Mouse (Mus musculus) liver, embryonic 14.5 days (tissue): ENCODE measurements around the gene Tnfrsf12a. TPM values are rescaled to one million over a fixed set of nuclear protein-coding genes. Genes with fewer than 3 reads are reported as not detected.

Experiments
- ATAC-seq: fragments of 200-750 bp; cut with Nextera tagmentation; 2 replicates; pipeline ENCODE4 v1.8.0; 2017; ENCODE audit warnings: moderate number of reproducible peaks, mild to moderate bottlenecking, moderate library complexity; ENCODE audit not compliant: insufficient read depth
- DNase-seq, 3 experiments: peaks; one replicate each; pipeline ENCODE4 v3.0.0-alpha.2; 2012 to 2013; ENCODE audit warnings: low read depth in 3 of 3, low spot score in 3 of 3
- H3K27ac ChIP-seq: fragments of 300-500 bp; sonication (generic); 2 replicates; pipeline ENCODE4 v1.5.1; 2014; ENCODE audit warnings: moderate library complexity, mild to moderate bottlenecking, control low read depth, inconsistent platforms
- H3K27me3 ChIP-seq: fragments of 300-500 bp; sonication (generic); 2 replicates; pipeline ENCODE4 v1.6.1; 2014; ENCODE audit warnings: mild to moderate bottlenecking, low read length, moderate library complexity; ENCODE audit not compliant: control insufficient read depth, insufficient read depth
- H3K36me3 ChIP-seq: fragments of 300-500 bp; sonication (generic); replicated peaks from 2 replicates; pipeline ENCODE4 v1.6.1; 2014; ENCODE audit warnings: low read depth; ENCODE audit not compliant: control insufficient read depth, insufficient read depth
- H3K4me1 ChIP-seq, 2 experiments: fragments of 200-500 bp in 1 of 2; fragments of 300-500 bp in 1 of 2; sonication (generic) in 1 of 2; replicated peaks; 2 replicates each; pipeline ENCODE4 v1.6.1; 2012 to 2014; ENCODE audit warnings: antibody characterized with exemption in 1 of 2, inconsistent platforms in 1 of 2, low read length in 1 of 2; ENCODE audit not compliant: control insufficient read depth in 2 of 2, insufficient read depth in 2 of 2
- H3K4me2 ChIP-seq: fragments of 300-500 bp; sonication (generic); 2 replicates; pipeline ENCODE4 v1.6.1; 2014; ENCODE audit warnings: low read depth, mild to moderate bottlenecking, control low read depth, moderate library complexity
- H3K4me3 ChIP-seq, 2 experiments: fragments of 200-500 bp in 1 of 2; fragments of 300-500 bp in 1 of 2; sonication (generic) in 1 of 2; 2 replicates each; pipeline ENCODE4 v1.5.1; 2012 to 2014; ENCODE audit warnings: low read depth in 2 of 2, low read length in 2 of 2, mild to moderate bottlenecking in 2 of 2, control low read depth in 1 of 2, inconsistent platforms in 1 of 2, moderate library complexity in 1 of 2; ENCODE audit not compliant: insufficient read depth in 1 of 2
- H3K9ac ChIP-seq: fragments of 300-500 bp; sonication (generic); replicated peaks from 2 replicates; pipeline ENCODE4 v1.6.1; 2014; ENCODE audit warnings: mild to moderate bottlenecking, control low read depth, moderate library complexity
- H3K9me3 ChIP-seq: fragments of 300-500 bp; sonication (generic); 2 replicates; pipeline ENCODE4 v1.6.1; 2016; ENCODE audit warnings: low read length, mixed read lengths; ENCODE audit not compliant: control insufficient read depth
- CTCF ChIP-seq: IDR thresholded peaks from 2 replicates; pipeline ENCODE4 v1.5.1; 2016; ENCODE audit warnings: antibody characterized with exemption, low read depth, control low read depth
- EP300 ChIP-seq: IDR thresholded peaks from 2 replicates; pipeline ENCODE4 v1.6.1; 2016; ENCODE audit warnings: antibody characterized with exemption, low read depth
- WGBS: fragments of 180-500 bp; shearing (Covaris S2); extraction: QIAGEN DNeasy Blood & Tissue Kit; methylation state at CpG from one replicate; pipeline ENCODE4 v1.1.7; 2014; ENCODE audit not compliant: insufficient replicate concordance; 5-methylcytosine and 5-hydroxymethylcytosine counted together
- polyA plus RNA-seq, 2 experiments: library from polyadenylated mRNA; depleted of rRNA in 1 of 2; stranded (reverse) in 1 of 2; unstranded in 1 of 2; fragments of >200 nt; fragmentation: Nextera tagmentation in 1 of 2; extraction: Ambion mirVana in 1 of 2; gene quantifications; 2 replicates each; pipeline versions ENCODE4 v1.2.1 to v1.2.3; 2012 to 2014

Gene Tnfrsf12a
- polyA plus RNA-seq, 2 experiments: 1.7 to 3.9 TPM

DNA sequence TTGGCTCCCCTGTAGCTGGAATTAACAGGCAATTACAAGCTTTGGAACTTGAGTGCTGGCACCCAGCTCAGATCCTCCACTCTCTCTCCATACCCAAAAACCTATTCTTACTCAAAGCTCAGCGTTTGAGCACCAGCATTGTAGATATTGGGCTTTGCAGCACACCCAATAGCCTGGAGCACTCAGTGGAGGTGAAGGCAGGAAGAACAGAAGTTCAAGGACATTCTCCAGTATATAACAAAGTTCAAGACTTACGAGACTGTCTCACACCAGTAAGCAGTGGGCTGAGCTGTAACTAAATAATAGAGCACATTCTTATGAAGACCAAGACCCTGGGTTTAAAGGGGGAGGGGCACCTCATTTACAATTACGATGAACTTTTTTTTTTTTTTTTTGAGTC, 4.5 kb downstream of the Tnfrsf12a start:
- Histone ChIP-seq H3K9ac (0 out of 2 replicates have a peak overlapping the region, but pooled peaks have one; percentile 18), H3K4me3 (peak overlapping the region; percentile 64 to 82; a peak in 3 of 4 replicates), H3K4me1 (peaks cover 5 to 16% of the 10 kb centered on the region in 2 experiments)

GRCm38 (mm10) chr17:23671519-23671918, 5.7 kb downstream of the Tnfrsf12a start:
- no peak for TF ChIP-seq EP300
- no peak for TF ChIP-seq CTCF
- H3K9me3 ChIP-seq: no peaks in the 10 kb centered on the region
- no peak overlapping the region for H3K27ac ChIP-seq
- no peak for ATAC-seq
- H3K4me2 ChIP-seq: no peak overlapping the region
- peaks cover 3 to 13% of the 10 kb centered on the region in 2 experiments; a peak in 3 of 4 replicates for H3K4me1 ChIP-seq
- WGBS: 75% methylated on average over 3 of the region's 3 CpGs
- H3K27me3 ChIP-seq: peaks cover 6% of the 10 kb centered on the region
- H3K4me3 ChIP-seq: no peak overlapping the region
- no peaks in the 10 kb centered on the region for H3K36me3 ChIP-seq
- H3K9ac ChIP-seq: no peak overlapping the region
- DNase-seq: no peak

More for the DNA sequence above, 4.5 kb downstream of the Tnfrsf12a start:
- DNase-seq (no peak), ATAC-seq (no peak)
- H3K36me3 ChIP-seq: no peaks in the 10 kb centered on the region
- H3K9me3 ChIP-seq: no peaks in the 10 kb centered on the region
- TF ChIP-seq CTCF (no peak), EP300 (no peak)
- H3K27me3 ChIP-seq: peaks cover 16% of the 10 kb centered on the region
- WGBS: 46% methylated on average over 3 of the region's 3 CpGs
- H3K27ac ChIP-seq: no peak overlapping the region
- peak overlapping the region; percentile 61 for H3K4me2 ChIP-seq

GRCm38 (mm10) chr17:23670516-23671074, 6.7 kb downstream of the Tnfrsf12a start:
- Histone ChIP-seq H3K27me3 (no peaks in the 10 kb centered on the region; the same call in 1 of the 2 replicates), H3K36me3 (no peaks in the 10 kb centered on the region), H3K4me3 (no peak overlapping the region), H3K9ac (no peak overlapping the region), H3K4me2 (no peak overlapping the region), H3K9me3 (no peaks in the 10 kb centered on the region), H3K27ac (no peak overlapping the region), H3K4me1 (peaks cover 3 to 8% of the 10 kb centered on the region in 2 experiments; a peak in 3 of 4 replicates)
- DNase-seq: no peak
- 77% methylated on average over 7 of the region's 7 CpGs for WGBS
- no peak for ATAC-seq
- TF ChIP-seq CTCF: no peak
- TF ChIP-seq EP300: no peak

DNA sequence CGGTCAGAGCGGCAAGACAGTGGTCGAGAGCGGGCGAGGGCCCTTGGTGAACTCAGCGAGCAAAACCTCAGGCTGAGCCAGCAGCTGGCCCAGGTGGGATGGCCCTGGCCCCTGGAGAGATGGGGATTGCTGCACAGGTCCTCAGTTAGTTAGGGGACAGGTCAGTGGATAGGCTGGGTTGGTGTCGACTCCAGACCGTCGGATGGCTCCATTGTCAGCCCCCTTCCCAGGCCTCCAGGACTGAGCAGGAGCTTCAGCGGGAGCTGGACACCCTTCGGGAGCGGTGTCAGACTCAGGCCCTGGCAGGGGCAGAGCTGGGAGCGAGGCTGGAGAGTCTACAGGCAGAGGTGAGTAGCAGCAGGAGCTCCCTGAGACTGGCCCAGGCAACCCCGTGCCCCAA, 11.8 kb downstream of the Tnfrsf12a start:
- no peak overlapping the region for H3K9ac ChIP-seq
- no peak overlapping the region for H3K4me3 ChIP-seq
- no peaks in the 10 kb centered on the region for H3K36me3 ChIP-seq
- ATAC-seq: no peak
- H3K27me3 ChIP-seq: peaks cover 13% of the 10 kb centered on the region
- H3K4me2 ChIP-seq: no peak overlapping the region
- whole genome bisulfite sequencing: 80% methylated on average over 14 of the region's 14 CpGs
- no peaks in the 10 kb centered on the region for H3K4me1 ChIP-seq
- H3K27ac ChIP-seq: no peak overlapping the region
- no peak for TF ChIP-seq EP300
- TF ChIP-seq CTCF: no peak
- H3K9me3 ChIP-seq: no peaks in the 10 kb centered on the region
- no peak for DNase-seq

DNA sequence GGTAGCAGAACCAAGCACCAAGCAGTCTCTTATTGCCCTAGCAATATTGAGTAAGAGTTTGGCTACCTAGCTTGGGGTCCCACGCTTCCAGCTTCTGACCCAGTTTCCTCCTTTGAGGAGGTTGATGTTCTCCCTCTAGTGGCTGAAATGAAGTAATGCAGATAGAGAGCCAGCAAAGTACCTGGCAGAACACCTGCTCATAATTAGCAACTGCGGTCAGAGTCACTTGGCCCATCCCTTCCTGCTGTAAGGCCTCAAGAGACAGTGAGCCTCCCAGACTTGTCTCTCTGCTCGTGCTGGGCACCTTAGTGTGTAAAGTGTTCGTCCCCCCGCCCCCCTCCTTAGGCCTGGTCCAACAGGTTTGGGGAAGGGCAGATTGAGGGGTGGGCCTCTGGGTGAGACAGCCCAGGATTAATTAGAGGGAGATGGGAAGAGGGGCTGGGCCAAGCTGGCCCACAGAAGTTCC, 12.7 kb downstream of the Tnfrsf12a start:
- no peaks in the 10 kb centered on the region for H3K4me1 ChIP-seq
- DNase-seq (no peak), ATAC-seq (no peak)
- peaks cover 19% of the 10 kb centered on the region for H3K27me3 ChIP-seq
- TF ChIP-seq CTCF (peak; percentile 80), EP300 (no peak)
- no peak overlapping the region for H3K9ac ChIP-seq
- WGBS: 25% methylated on average over 5 of the region's 5 CpGs
- no peak overlapping the region for H3K27ac ChIP-seq
- H3K4me2 ChIP-seq: no peak overlapping the region
- H3K9me3 ChIP-seq: no peaks in the 10 kb centered on the region
- H3K36me3 ChIP-seq: no peaks in the 10 kb centered on the region
- no peak overlapping the region for H3K4me3 ChIP-seq
